Mouse (Mus musculus): ENCODE data around the gene Lrba. TPM values are rescaled to one million over a fixed set of nuclear protein-coding genes. Genes with fewer than 3 reads are reported as not detected.
A peak's percentile ranks its signal among the peaks of the same experiment; 100 is the strongest.

Lrba gene
- polyA plus RNA-seq, 1 experiment from 2014 or later: 4.2 TPM

GRCm38 (mm10) chr3:86548091-86549015, 323.9 kb downstream of the Lrba start, which contains the start of gene Mab21l2:
Gene Mab21l2, minus strand, starts transcription at chr3:86548629.
- Histone ChIP-seq H3K27me3 (ENCODE audit: control insufficient read depth, insufficient read depth, low read length) (peaks cover 36% of the 10 kb centered on the region), H3K9ac (ENCODE audit: low read length) (peak within 1 kb of the TSS; percentile 69), H3K27ac (replicated peaks in 1 of 2; ENCODE audit: control insufficient read depth in 1 of 2, insufficient read depth in 1 of 2, low read depth in 2 of 2, low read length in 2 of 2) (peak within 1 kb of the TSS; percentile 34 to 75), H3K4me1 (ENCODE audit: control insufficient read depth in 2 of 2, insufficient read depth in 2 of 2, low read length in 2 of 2) (peaks cover 5 to 25% of the 10 kb centered on the region in 2 experiments), H3K4me3 (ENCODE audit: control insufficient read depth in 1 of 2, insufficient read depth in 1 of 2, low read depth in 1 of 2, low read length in 2 of 2) (peak within 1 kb of the TSS; percentile 53 to 55), H3K4me2 (ENCODE audit: low read length) (peak within 1 kb of the TSS; percentile 95), H3K36me3 (ENCODE audit: control insufficient read depth, insufficient read depth, low read length) (no peaks in the 10 kb centered on the region), H3K9me3 (ENCODE audit: control insufficient read depth, low read length) (no peaks in the 10 kb centered on the region)
- ATAC-seq (ENCODE audit: insufficient number of reproducible peaks, insufficient read depth, low FRiP score, low read depth): 0 out of 2 replicates have a peak, but pooled peaks have one; percentile 50
- 2% methylated on average over 25 of the region's 25 CpGs for WGBS

- 16% methylated on average over 22 of the region's 22 CpGs for WGBS
- Histone ChIP-seq H3K36me3 (ENCODE audit: control insufficient read depth, insufficient read depth, low read length) (no peaks in the 10 kb centered on the region), H3K4me1 (ENCODE audit: control insufficient read depth in 2 of 2, insufficient read depth in 2 of 2, low read length in 2 of 2) (peaks cover 5 to 25% of the 10 kb centered on the region in 2 experiments), H3K9ac (ENCODE audit: low read length) (no peak overlapping the region), H3K4me2 (ENCODE audit: low read length) (peak overlapping the region; percentile 15), H3K27ac (replicated peaks in 1 of 2; ENCODE audit: control insufficient read depth in 1 of 2, insufficient read depth in 1 of 2, low read depth in 2 of 2, low read length in 2 of 2) (no peak overlapping the region), H3K4me3 (ENCODE audit: control insufficient read depth in 1 of 2, insufficient read depth in 1 of 2, low read depth in 1 of 2, low read length in 2 of 2) (peak overlapping the region; percentile 2 to 19; a peak in 2 of 4 replicates), H3K9me3 (ENCODE audit: control insufficient read depth, low read length) (no peaks in the 10 kb centered on the region), H3K27me3 (ENCODE audit: control insufficient read depth, insufficient read depth, low read length) (peaks cover 32% of the 10 kb centered on the region)
- ATAC-seq (ENCODE audit: insufficient number of reproducible peaks, insufficient read depth, low FRiP score, low read depth): no peak
Observed at GRCm38 (mm10) chr3:86550301-86551010, 326.0 kb downstream of the Lrba start.

- peak overlapping the region; percentile 15 for H3K4me2 ChIP-seq (ENCODE audit: low read length)
- peaks cover 5 to 23% of the 10 kb centered on the region in 2 experiments for H3K4me1 ChIP-seq (ENCODE audit: control insufficient read depth in 2 of 2, insufficient read depth in 2 of 2, low read length in 2 of 2)
- H3K9ac ChIP-seq (ENCODE audit: low read length): no peak overlapping the region
- no peak for ATAC-seq (ENCODE audit: insufficient number of reproducible peaks, insufficient read depth, low FRiP score, low read depth)
- no peaks in the 10 kb centered on the region for H3K9me3 ChIP-seq (ENCODE audit: control insufficient read depth, low read length)
- H3K27ac ChIP-seq (replicated peaks in 1 of 2; ENCODE audit: control insufficient read depth in 1 of 2, insufficient read depth in 1 of 2, low read depth in 2 of 2, low read length in 2 of 2): no peak overlapping the region
- H3K36me3 ChIP-seq (ENCODE audit: control insufficient read depth, insufficient read depth, low read length): no peaks in the 10 kb centered on the region
- H3K4me3 ChIP-seq (ENCODE audit: control insufficient read depth in 1 of 2, insufficient read depth in 1 of 2, low read depth in 1 of 2, low read length in 2 of 2): no peak overlapping the region
- H3K27me3 ChIP-seq (ENCODE audit: control insufficient read depth, insufficient read depth, low read length): peaks cover 32% of the 10 kb centered on the region
- 43% methylated on average over 8 of the region's 8 CpGs for WGBS
Observed at GRCm38 (mm10) chr3:86551011-86551728, 326.7 kb downstream of the Lrba start.

GRCm38 (mm10) chr3:86552170-86552569, 327.7 kb downstream of the Lrba start:
- Histone ChIP-seq H3K4me3 (ENCODE audit: control insufficient read depth in 1 of 2, insufficient read depth in 1 of 2, low read depth in 1 of 2, low read length in 2 of 2) (no peak overlapping the region), H3K9ac (ENCODE audit: low read length) (no peak overlapping the region), H3K4me2 (ENCODE audit: low read length) (no peak overlapping the region), H3K27ac (replicated peaks in 1 of 2; ENCODE audit: control insufficient read depth in 1 of 2, insufficient read depth in 1 of 2, low read depth in 2 of 2, low read length in 2 of 2) (no peak overlapping the region), H3K27me3 (ENCODE audit: control insufficient read depth, insufficient read depth, low read length) (peaks cover 32% of the 10 kb centered on the region), H3K36me3 (ENCODE audit: control insufficient read depth, insufficient read depth, low read length) (no peaks in the 10 kb centered on the region), H3K9me3 (ENCODE audit: control insufficient read depth, low read length) (no peaks in the 10 kb centered on the region), H3K4me1 (ENCODE audit: control insufficient read depth in 2 of 2, insufficient read depth in 2 of 2, low read length in 2 of 2) (peaks cover 5 to 14% of the 10 kb centered on the region in 2 experiments; a peak in 3 of 4 replicates)
- no peak for ATAC-seq (ENCODE audit: insufficient number of reproducible peaks, insufficient read depth, low FRiP score, low read depth)
- 67% methylated on average over 5 of the region's 5 CpGs for WGBS

GRCm38 (mm10) chr3:86558976-86559375, 334.5 kb downstream of the Lrba start:
- H3K9me3 ChIP-seq (ENCODE audit: control insufficient read depth, low read length): no peaks in the 10 kb centered on the region
- WGBS: 39% methylated on average over 1 of the region's 1 CpGs
- no peaks in the 10 kb centered on the region for H3K27me3 ChIP-seq (ENCODE audit: control insufficient read depth, insufficient read depth, low read length)
- H3K9ac ChIP-seq (ENCODE audit: low read length): no peak overlapping the region
- no peak for ATAC-seq (ENCODE audit: insufficient number of reproducible peaks, insufficient read depth, low FRiP score, low read depth)
- no peak overlapping the region for H3K27ac ChIP-seq (replicated peaks in 1 of 2; ENCODE audit: control insufficient read depth in 1 of 2, insufficient read depth in 1 of 2, low read depth in 2 of 2, low read length in 2 of 2)
- no peaks in the 10 kb centered on the region for H3K4me1 ChIP-seq (ENCODE audit: control insufficient read depth in 2 of 2, insufficient read depth in 2 of 2, low read length in 2 of 2)
- no peaks in the 10 kb centered on the region for H3K36me3 ChIP-seq (ENCODE audit: control insufficient read depth, insufficient read depth, low read length)
- H3K4me3 ChIP-seq (ENCODE audit: control insufficient read depth in 1 of 2, insufficient read depth in 1 of 2, low read depth in 1 of 2, low read length in 2 of 2): no peak overlapping the region
- no peak overlapping the region for H3K4me2 ChIP-seq (ENCODE audit: low read length)

- Histone ChIP-seq H3K27ac (replicated peaks in 1 of 2; ENCODE audit: control insufficient read depth in 1 of 2, insufficient read depth in 1 of 2, low read depth in 2 of 2, low read length in 2 of 2) (no peak overlapping the region), H3K4me3 (ENCODE audit: control insufficient read depth in 1 of 2, insufficient read depth in 1 of 2, low read depth in 1 of 2, low read length in 2 of 2) (no peak overlapping the region), H3K4me1 (ENCODE audit: control insufficient read depth in 2 of 2, insufficient read depth in 2 of 2, low read length in 2 of 2) (no peaks in the 10 kb centered on the region), H3K9ac (ENCODE audit: low read length) (no peak overlapping the region), H3K9me3 (ENCODE audit: control insufficient read depth, low read length) (no peaks in the 10 kb centered on the region), H3K4me2 (ENCODE audit: low read length) (no peak overlapping the region), H3K36me3 (ENCODE audit: control insufficient read depth, insufficient read depth, low read length) (no peaks in the 10 kb centered on the region), H3K27me3 (ENCODE audit: control insufficient read depth, insufficient read depth, low read length) (no peaks in the 10 kb centered on the region)
- 71% methylated on average over 4 of the region's 4 CpGs for WGBS
- no peak for ATAC-seq (ENCODE audit: insufficient number of reproducible peaks, insufficient read depth, low FRiP score, low read depth)
Observed at GRCm38 (mm10) chr3:86559635-86560034, 335.2 kb downstream of the Lrba start.
